Mouse (Mus musculus) spleen, adult 2 months (tissue): ENCODE results near the gene Rnf38.

Experiments
- CTCF ChIP-seq: fragments of 200-500 bp; IDR thresholded peaks from 2 replicates; pipeline ENCODE4 v1.5.1; 2011; ENCODE audit warnings: mild to moderate bottlenecking, inconsistent platforms; ENCODE audit not compliant: insufficient read depth, insufficient read length, insufficient replicate concordance; ENCODE audit errors: extremely low read depth
- POLR2A ChIP-seq: fragments of 200-500 bp; IDR thresholded peaks from 2 replicates; pipeline ENCODE4 v1.6.1; 2011; ENCODE audit warnings: low read depth, low read length, inconsistent platforms

- no peak for TF ChIP-seq CTCF
- no peak for TF ChIP-seq POLR2A
Measured at GRCm38 (mm10) chr4:44083945-44084344, 149.6 kb downstream of the Rnf38 start, which contains the start of gene Gne.
